In the genomic region with DNA sequence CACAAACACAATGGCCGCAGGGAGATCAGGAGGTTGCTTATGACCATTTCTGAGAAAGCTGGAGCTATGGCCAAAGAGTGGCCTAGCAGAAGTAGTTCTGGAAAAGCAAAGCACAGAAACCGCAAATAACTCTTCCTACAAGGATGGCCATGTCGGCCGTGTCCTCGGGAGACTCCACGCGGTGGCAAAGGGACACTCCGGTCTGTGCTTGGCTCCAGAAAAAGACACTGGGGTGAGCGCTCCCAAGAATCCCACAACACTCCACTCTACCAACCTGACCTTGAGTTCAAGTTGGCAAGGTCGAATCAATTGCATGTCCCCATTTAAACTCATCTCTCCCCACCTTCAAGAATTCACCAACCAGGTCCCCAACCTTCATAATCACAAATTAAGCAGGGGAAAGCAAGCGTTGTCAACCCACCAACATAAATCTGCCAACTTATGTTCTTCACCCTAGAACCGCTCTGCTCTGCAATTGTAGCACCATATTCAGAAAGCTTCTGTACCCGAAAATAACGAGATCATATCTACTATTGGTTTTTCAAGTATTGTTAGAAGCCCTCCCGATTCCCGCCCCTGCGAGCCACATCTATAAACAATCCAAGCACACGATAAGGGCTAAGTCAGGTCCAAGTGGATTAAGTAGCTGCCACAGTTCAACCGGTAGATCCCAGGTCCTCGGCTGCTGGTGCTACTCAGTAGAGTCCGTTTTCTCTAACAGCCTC, we compare ENCODE assay signal across 8 mouse cellular contexts. TPM values are rescaled to one million over a fixed set of nuclear protein-coding genes. Genes with fewer than 3 reads are reported as not detected.
A peak's percentile ranks its signal among the peaks of the same experiment; 100 is the strongest.
DNase-seq lines count a peak whose midpoint lies in the region; ATAC-seq and TF ChIP-seq lines count a peak whose summit lies in the region.

No protein-coding gene starts in this region.

- H3K27me3 ChIP-seq in MEL (ENCODE audit: control insufficient read depth in 1 of 2, insufficient read depth in 2 of 2, low read length in 2 of 2): no peaks in the 10 kb centered on the region
- H3K27me3 ChIP-seq in embryonic facial prominence, embryonic 13.5 days: peaks cover 21% of the 10 kb centered on the region
- peaks cover 10% of the 10 kb centered on the region for H3K27me3 ChIP-seq in hindbrain, embryonic 10.5 days (ENCODE audit: insufficient read depth, poor library complexity, severe bottlenecking)
- H3K27me3 ChIP-seq in liver, embryonic 16.5 days (ENCODE audit: control insufficient read depth, insufficient read depth, low read depth, low read length): no peaks in the 10 kb centered on the region

- H3K4me1 ChIP-seq in MEL (ENCODE audit: control insufficient read depth in 1 of 2, insufficient read depth in 2 of 2, low read length in 2 of 2): peaks cover 22 to 37% of the 10 kb centered on the region in 2 experiments
- peaks cover 26% of the 10 kb centered on the region for H3K4me1 ChIP-seq in embryonic facial prominence, embryonic 13.5 days
- peaks cover 42% of the 10 kb centered on the region for H3K4me1 ChIP-seq in hindbrain, embryonic 10.5 days (replicated peaks)
- H3K4me1 ChIP-seq in liver, embryonic 16.5 days (ENCODE audit: control insufficient read depth, low read depth, low read length): peaks cover 24% of the 10 kb centered on the region

- TF ChIP-seq POLR2A in MEL (IDR thresholded peaks at IDR 0.05; ENCODE audit: control insufficient read depth in 1 of 2, insufficient read depth in 1 of 2, low read depth in 1 of 2, low read length in 2 of 2, poor library complexity in 1 of 2): peak in 1 of 2 experiments; percentile 39; a peak in 1 of 4 replicates

- WGBS in embryonic facial prominence, embryonic 13.5 days: 12% methylated on average over 21 of the region's 21 CpGs
- WGBS in hindbrain, embryonic 10.5 days: 12% methylated on average over 21 of the region's 21 CpGs
- 9% methylated on average over 21 of the region's 21 CpGs for WGBS in liver, embryonic 16.5 days (ENCODE audit: insufficient replicate concordance)

- peaks cover 40% of the 10 kb centered on the region for H3K79me2 ChIP-seq in MEL (ENCODE audit: control insufficient read depth, insufficient read depth, low read length, poor library complexity)

- H3K4me2 ChIP-seq in embryonic facial prominence, embryonic 13.5 days: peak overlapping the region; percentile 98
- peak overlapping the region; percentile 84 for H3K4me2 ChIP-seq in liver, embryonic 16.5 days (ENCODE audit: low read depth, low read length)

- H3K4me3 ChIP-seq in MEL (ENCODE audit: control insufficient read depth in 1 of 2, insufficient read depth in 1 of 2, low read depth in 2 of 2, low read length in 2 of 2): peak overlapping the region; percentile 69 to 89
- peak overlapping the region; percentile 75 for H3K4me3 ChIP-seq in embryonic facial prominence, embryonic 13.5 days
- peak overlapping the region; percentile 82 for H3K4me3 ChIP-seq in hindbrain, embryonic 10.5 days
- H3K4me3 ChIP-seq in liver, embryonic 16.5 days (ENCODE audit: low read depth, low read length): peak overlapping the region; percentile 72

- H3K9ac ChIP-seq in MEL (ENCODE audit: control insufficient read depth, low read depth, low read length, poor library complexity, severe bottlenecking): peak overlapping the region; percentile 90
- peak overlapping the region; percentile 81 for H3K9ac ChIP-seq in embryonic facial prominence, embryonic 13.5 days
- H3K9ac ChIP-seq in liver, embryonic 16.5 days (ENCODE audit: low read depth, low read length): peak overlapping the region; percentile 73

- no peaks in the 10 kb centered on the region for H3K9me3 ChIP-seq in MEL (replicated peaks; ENCODE audit: insufficient read depth, low read length)
- no peaks in the 10 kb centered on the region for H3K9me3 ChIP-seq in embryonic facial prominence, embryonic 13.5 days
- H3K9me3 ChIP-seq in hindbrain, embryonic 10.5 days: no peaks in the 10 kb centered on the region
- no peaks in the 10 kb centered on the region for H3K9me3 ChIP-seq in liver, embryonic 16.5 days (replicated peaks; ENCODE audit: control insufficient read depth, low read length)

- peak overlapping the region; percentile 97 for H3K27ac ChIP-seq in MEL (ENCODE audit: control insufficient read depth, low read depth, low read length)
- H3K27ac ChIP-seq in embryonic facial prominence, embryonic 13.5 days: no peak overlapping the region
- peak overlapping the region; percentile 98 for H3K27ac ChIP-seq in hindbrain, embryonic 10.5 days
- H3K27ac ChIP-seq in liver, embryonic 16.5 days (ENCODE audit: low read length): peak overlapping the region; percentile 87

- TF ChIP-seq CTCF in MEL (IDR thresholded peaks at IDR 0.05 in 2 of 3, conservative IDR thresholded peaks at IDR 0.05 in 1 of 3; ENCODE audit: control insufficient read depth in 1 of 3, insufficient read depth in 1 of 3, low read depth in 2 of 3, low read length in 3 of 3, poor library complexity in 1 of 3, severe bottlenecking in 1 of 3): no peak; a peak in 1 of 6 replicates

- 0 out of 2 replicates have a peak, but pooled peaks have one; percentile 2 for TF ChIP-seq RAD21 in MEL (IDR thresholded peaks at IDR 0.05; ENCODE audit: low read depth, low read length)

- H3K36me3 ChIP-seq in MEL (ENCODE audit: control insufficient read depth in 1 of 2, insufficient read depth in 2 of 2, low read length in 2 of 2): peaks cover 0 to 39% of the 10 kb centered on the region in 2 experiments; a peak in 2 of 4 replicates
- H3K36me3 ChIP-seq in embryonic facial prominence, embryonic 13.5 days: no peaks in the 10 kb centered on the region
- H3K36me3 ChIP-seq in hindbrain, embryonic 10.5 days: no peaks in the 10 kb centered on the region
- no peaks in the 10 kb centered on the region for H3K36me3 ChIP-seq in liver, embryonic 16.5 days (ENCODE audit: control insufficient read depth, insufficient read depth)

- ATAC-seq in embryonic facial prominence, embryonic 13.5 days (ENCODE audit: insufficient number of reproducible peaks, insufficient read depth, low FRiP score, low TSS enrichment, low read depth): no peak
- ATAC-seq in liver, embryonic 16.5 days (ENCODE audit: low read depth): peak; percentile 2; the same call in 1 of the 2 replicates

- peak; percentile 50 for DNase-seq in gastrocnemius, adult 18-20 months (ENCODE audit: low spot score)
- no peak for DNase-seq in gastrocnemius, postnatal 4 days (ENCODE audit: low spot score in 2 of 2)
- DNase-seq in MEL (ENCODE audit: low read depth, low spot score): peak; percentile 80
- DNase-seq in hindbrain, embryonic 10.5 days (ENCODE audit: low spot score): peak; percentile 16
- DNase-seq in urinary bladder, postnatal 4 days (ENCODE audit: low spot score in 2 of 2): no peak
- no peak for DNase-seq in left cerebral cortex, adult 8-10 months (ENCODE audit: low spot score in 2 of 2)

- no peak for TF ChIP-seq EP300 in MEL (IDR thresholded peaks at IDR 0.05; ENCODE audit: low read depth in 1 of 2, low read length in 2 of 2)

TF ChIP-seq in MEL, 35 proteins besides CTCF, POLR2A, EP300 and RAD21 (continues in another document):
- TF ChIP-seq HCFC1 (IDR thresholded peaks at IDR 0.05; ENCODE audit: low read depth, low read length): 0 out of 2 replicates have a peak, but pooled peaks have one; percentile 22

RNA-seq across cellular contexts. Expression of a gene that starts 1.4 kb away (rescaled TPM):
- 10 to 100 TPM in 1 of 2 experiments, 1 to 10 TPM in 1; 6.6 to 12.4 TPM for total RNA-seq in gastrocnemius, adult 18-20 months (2021)
- total RNA-seq in gastrocnemius, postnatal 4 days (2021): 10 to 100 TPM; 11.7 to 14.1 TPM
- total RNA-seq in MEL (2012; rRNA removed): 55.6 and 58.2 TPM in 2 replicates
- 100 to 1,000 TPM in 1 of 2 experiments, not detected in 1; 110 TPM for polyA plus RNA-seq in MEL (2012; ENCODE audit: insufficient read depth in 1 of 2, insufficient read length in 2 of 2, low read depth in 1 of 2, low replicate concordance in 2 of 2, missing spikeins in 1 of 2)
- 4.9 and 5.3 TPM in 2 replicates for polyA plus RNA-seq in embryonic facial prominence, embryonic 13.5 days (2015; fragmentation: Nextera tagmentation; extraction: Ambion mirVana)
- 5.4 and 6.7 TPM in 2 replicates for polyA plus RNA-seq in hindbrain, embryonic 10.5 days (2016; fragmentation: Nextera tagmentation; extraction: Ambion mirVana)
- 2.5 and 2.7 TPM in 2 replicates for polyA plus RNA-seq in liver, embryonic 16.5 days (2015; fragmentation: Nextera tagmentation; extraction: Ambion mirVana)
- 1 to 10 TPM; 5.9 to 8.2 (median 6.5) TPM for total RNA-seq in left cerebral cortex, adult 8-10 months (2022)

RNA-seq across cellular contexts. Expression of a gene that starts 16.8 kb away (rescaled TPM):
- 1 to 10 TPM; 3.5 to 6.2 TPM for total RNA-seq in gastrocnemius, adult 18-20 months (2021)
- 1 to 10 TPM; 4.6 to 6.7 TPM for total RNA-seq in gastrocnemius, postnatal 4 days (2021)
- 26.7 and 36.0 TPM in 2 replicates for total RNA-seq in MEL (2012; rRNA removed)
- 10 to 100 TPM in 1 of 2 experiments, not detected in 1; 31.5 TPM for polyA plus RNA-seq in MEL (2012; ENCODE audit: insufficient read depth in 1 of 2, insufficient read length in 2 of 2, low read depth in 1 of 2, low replicate concordance in 2 of 2, missing spikeins in 1 of 2)
- polyA plus RNA-seq in embryonic facial prominence, embryonic 13.5 days (2015; fragmentation: Nextera tagmentation; extraction: Ambion mirVana): 6.9 and 7.4 TPM in 2 replicates
- polyA plus RNA-seq in hindbrain, embryonic 10.5 days (2016; fragmentation: Nextera tagmentation; extraction: Ambion mirVana): 10.8 and 13.4 TPM in 2 replicates
- polyA plus RNA-seq in liver, embryonic 16.5 days (2015; fragmentation: Nextera tagmentation; extraction: Ambion mirVana): 8.3 and 8.5 TPM in 2 replicates
- total RNA-seq in left cerebral cortex, adult 8-10 months (2022): 10 to 100 TPM; 18.5 to 22.1 (median 20.7) TPM

RNA-seq across cellular contexts. Expression of a gene that starts 44.7 kb away (rescaled TPM):
- total RNA-seq in gastrocnemius, adult 18-20 months (2021): 1 to 10 TPM; 8.0 to 8.1 TPM
- total RNA-seq in gastrocnemius, postnatal 4 days (2021): 10 to 100 TPM; 14.5 to 15.4 TPM
- total RNA-seq in MEL (2012; rRNA removed): 47.5 and 53.9 TPM in 2 replicates
- 10 to 100 TPM in 1 of 2 experiments, not detected in 1; 67.9 TPM for polyA plus RNA-seq in MEL (2012; ENCODE audit: insufficient read depth in 1 of 2, insufficient read length in 2 of 2, low read depth in 1 of 2, low replicate concordance in 2 of 2, missing spikeins in 1 of 2)
- 22.2 and 23.2 TPM in 2 replicates for polyA plus RNA-seq in embryonic facial prominence, embryonic 13.5 days (2015; fragmentation: Nextera tagmentation; extraction: Ambion mirVana)
- polyA plus RNA-seq in hindbrain, embryonic 10.5 days (2016; fragmentation: Nextera tagmentation; extraction: Ambion mirVana): 27.9 and 37.9 TPM in 2 replicates
- polyA plus RNA-seq in liver, embryonic 16.5 days (2015; fragmentation: Nextera tagmentation; extraction: Ambion mirVana): 25.6 and 27.5 TPM in 2 replicates
- 1 to 10 TPM; 3.2 to 5.5 (median 3.8) TPM for total RNA-seq in left cerebral cortex, adult 8-10 months (2022)

RNA-seq across cellular contexts. Expression of a gene that starts 49.4 kb away (rescaled TPM):
- 10 to 100 TPM; 31.0 to 31.2 TPM for total RNA-seq in gastrocnemius, adult 18-20 months (2021)
- 10 to 100 TPM; 21.1 to 22.4 TPM for total RNA-seq in gastrocnemius, postnatal 4 days (2021)
- 93.8 and 106 TPM in 2 replicates for total RNA-seq in MEL (2012; rRNA removed)
- 100 to 1,000 TPM in 1 of 2 experiments, 10 to 100 TPM in 1; 44.5 to 134 TPM for polyA plus RNA-seq in MEL (2012; ENCODE audit: insufficient read depth in 1 of 2, insufficient read length in 2 of 2, low read depth in 1 of 2, low replicate concordance in 2 of 2, missing spikeins in 1 of 2)
- 15.2 and 16.8 TPM in 2 replicates for polyA plus RNA-seq in embryonic facial prominence, embryonic 13.5 days (2015; fragmentation: Nextera tagmentation; extraction: Ambion mirVana)
- polyA plus RNA-seq in hindbrain, embryonic 10.5 days (2016; fragmentation: Nextera tagmentation; extraction: Ambion mirVana): 27.3 and 34.1 TPM in 2 replicates
- 7.4 and 7.5 TPM in 2 replicates for polyA plus RNA-seq in liver, embryonic 16.5 days (2015; fragmentation: Nextera tagmentation; extraction: Ambion mirVana)
- 10 to 100 TPM; 30.1 to 33.4 (median 30.9) TPM for total RNA-seq in left cerebral cortex, adult 8-10 months (2022)

Comparison
In these comparisons a context has a peak if more than half of its experiments do, and no peak if none do; other contexts are left out.
1. DNase-seq: peak in gastrocnemius, adult 18-20 months (single experiment), MEL (single experiment) and hindbrain, embryonic 10.5 days (single experiment); none in gastrocnemius, postnatal 4 days (0 of 2), urinary bladder, postnatal 4 days (0 of 2) and left cerebral cortex, adult 8-10 months (0 of 2).
2. Peak in every context shown above with its lines, with median percentiles within 50 percentile points of each other: H3K4me3 ChIP-seq and H3K9ac ChIP-seq.